Mouse (Mus musculus) urinary bladder, postnatal 36 days (tissue): ENCODE data around the gene Car6.

Source experiments
- DNase-seq, 2 experiments: peaks; one replicate each; pipeline ENCODE4 v3.0.0; 2022; ENCODE audit warnings: low spot score in 2 of 2, mixed read lengths in 1 of 2

Gene Car6

GRCm38 (mm10) chr4:150137368-150138083, 63.6 kb downstream of the Car6 start:
- no peak for DNase-seq
